Mouse (Mus musculus) E14TG2a.4 (cell line): Measurements from ENCODE around the gene Slc25a4.

ENCODE experiments used
- CTCF ChIP-seq: conservative IDR thresholded peaks from 2 replicates; pipeline ENCODE4 v1.5.1; 2014; ENCODE audit warnings: low read length
- NANOG ChIP-seq: IDR thresholded peaks from 2 replicates; pipeline ENCODE4 v1.6.1; 2014; ENCODE audit warnings: borderline replicate concordance, low read length, mixed read lengths
- POU5F1 ChIP-seq: IDR thresholded peaks from 2 replicates; pipeline ENCODE4 v1.6.1; 2014; ENCODE audit warnings: low read length, borderline replicate concordance

DNA sequence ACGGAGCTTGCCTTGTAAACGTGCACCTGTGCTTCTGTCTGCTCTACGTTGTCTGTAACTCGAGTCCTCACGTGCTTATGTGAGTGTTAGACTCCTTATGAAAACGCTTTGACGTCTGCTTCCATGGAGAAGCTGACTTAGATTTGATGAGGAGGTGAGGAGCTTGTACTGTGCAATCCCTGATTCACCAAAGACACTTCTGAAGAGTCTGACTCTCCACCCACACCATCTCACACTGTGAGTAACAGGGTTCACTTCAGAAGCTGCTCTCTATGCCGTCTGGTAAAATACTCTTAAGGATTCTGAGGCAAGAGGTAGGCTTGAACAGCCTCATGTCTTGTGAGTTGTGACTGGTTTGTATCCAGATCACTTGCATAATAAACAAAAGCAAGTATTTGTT, 18.0 kb downstream of the Slc25a4 start:
- TF ChIP-seq CTCF (no peak), NANOG (no peak), POU5F1 (no peak)
